Mouse (Mus musculus) thymus, adult 2 months (tissue): ENCODE results near the gene Lcat. TPM values are rescaled to one million over a fixed set of nuclear protein-coding genes. Genes with fewer than 3 reads are reported as not detected.

Experiments used
- DNase-seq: peaks from one replicate; pipeline ENCODE4 v3.0.0; 2021
- H3K27ac ChIP-seq: fragments of 200-500 bp; 2 replicates; pipeline ENCODE4 v1.5.1; 2012; ENCODE audit warnings: low read length, control low read depth; ENCODE audit not compliant: control insufficient read depth, insufficient read depth
- H3K27me3 ChIP-seq: fragments of 200-500 bp; 2 replicates; pipeline ENCODE4 v1.6.1; 2012; ENCODE audit warnings: mild to moderate bottlenecking, low read length, moderate library complexity, mixed read lengths; ENCODE audit not compliant: control insufficient read depth, insufficient read depth
- H3K36me3 ChIP-seq: fragments of 200-500 bp; 2 replicates; pipeline ENCODE4 v1.6.1; 2012; ENCODE audit warnings: mild to moderate bottlenecking, low read length, moderate library complexity; ENCODE audit not compliant: control insufficient read depth, insufficient read depth
- H3K4me1 ChIP-seq: fragments of 200-500 bp; replicated peaks from 2 replicates; pipeline ENCODE4 v1.6.1; 2012; ENCODE audit warnings: low read length; ENCODE audit not compliant: control insufficient read depth, insufficient read depth
- H3K4me3 ChIP-seq: fragments of 200-500 bp; 2 replicates; pipeline ENCODE4 v1.5.1; 2012; ENCODE audit warnings: mild to moderate bottlenecking, low read length, control low read depth, moderate library complexity; ENCODE audit not compliant: control insufficient read depth, insufficient read depth
- CTCF ChIP-seq: fragments of 200-500 bp; IDR thresholded peaks from 2 replicates; pipeline ENCODE4 v1.5.1; 2012; ENCODE audit warnings: mild to moderate bottlenecking, control low read depth, low read length, moderate library complexity, borderline replicate concordance; ENCODE audit not compliant: control insufficient read depth, poor library complexity, insufficient read depth; ENCODE audit errors: extremely low read depth
- POLR2A ChIP-seq: fragments of 200-500 bp; IDR thresholded peaks from 2 replicates; pipeline ENCODE4 v1.6.1; 2012; ENCODE audit warnings: mild to moderate bottlenecking, low read length, control low read depth, moderate library complexity; ENCODE audit not compliant: control insufficient read depth, poor library complexity, insufficient read depth; ENCODE audit errors: extremely low read depth
- WGBS: fragments of 180-500 bp; shearing (Covaris S2); methylation state at CpG from one replicate; pipeline ENCODE4 v1.1.7; 2018; 5-methylcytosine and 5-hydroxymethylcytosine counted together
- polyA plus RNA-seq: library from polyadenylated mRNA; depleted of rRNA; stranded (reverse); fragments of >200 nt; gene quantifications from 2 replicates; pipeline ENCODE4 v1.2.3, GENCODE M21; 2012

Lcat gene
- polyA plus RNA-seq, 1 experiment, result 5.3 TPM

- peak; percentile 71 for DNase-seq
- no peaks in the 10 kb centered on the region for H3K36me3 ChIP-seq
- H3K27me3 ChIP-seq, result no peaks in the 10 kb centered on the region
- H3K4me1 ChIP-seq, result peaks cover 15% of the 10 kb centered on the region
- 2% methylated on average over 30 of the region's 30 CpGs for WGBS
- H3K27ac ChIP-seq, result peak overlapping the region; percentile 91; the same call in 1 of the 2 replicates
- TF ChIP-seq CTCF (no peak), POLR2A (no peak)
- peak overlapping the region; percentile 87 for H3K4me3 ChIP-seq
These were observed 6.2 kb downstream of the Lcat start for GRCm38 (mm10) chr8:105936866-105937475.

- Histone ChIP-seq H3K4me1 (peaks cover 15% of the 10 kb centered on the region), H3K4me3 (no peak overlapping the region), H3K36me3 (no peaks in the 10 kb centered on the region), H3K27me3 (no peaks in the 10 kb centered on the region), H3K27ac (no peak overlapping the region)
- TF ChIP-seq POLR2A (no peak), CTCF (no peak)
- no peak for DNase-seq
- 81% methylated on average over 7 of the region's 7 CpGs for WGBS
These were observed 7.1 kb downstream of the Lcat start for GRCm38 (mm10) chr8:105935863-105936603.

GRCm38 (mm10) chr8:105935105-105935504 is 8.1 kb downstream of the Lcat start:
- DNase-seq, result no peak
- peaks cover under 1% of the 10 kb centered on the region; the same call in 1 of the 2 replicates for H3K36me3 ChIP-seq
- H3K27me3 ChIP-seq, result no peaks in the 10 kb centered on the region
- peaks cover 17% of the 10 kb centered on the region for H3K4me1 ChIP-seq
- TF ChIP-seq CTCF, result no peak
- no peak for TF ChIP-seq POLR2A
- no peak overlapping the region for H3K4me3 ChIP-seq
- no peak overlapping the region for H3K27ac ChIP-seq
- 51% methylated on average over 6 of the region's 6 CpGs for WGBS

GRCm38 (mm10) chr8:105933762-105934161 is 9.4 kb downstream of the Lcat start, which contains the start of gene Ctrl:
TSS of gene Ctrl (minus strand) at chr8:105933862.
- H3K4me3 ChIP-seq, result no peak within 1 kb of the TSS
- peaks cover 6% of the 10 kb centered on the region; the same call in 1 of the 2 replicates for H3K36me3 ChIP-seq
- no peak within 1 kb of the TSS for H3K27ac ChIP-seq
- WGBS, result 100% methylated on average over 2 of the region's 2 CpGs
- no peaks in the 10 kb centered on the region for H3K27me3 ChIP-seq
- TF ChIP-seq CTCF (no peak), POLR2A (no peak)
- peaks cover 9% of the 10 kb centered on the region for H3K4me1 ChIP-seq
- no peak for DNase-seq

GRCm38 (mm10) chr8:105932525-105932924 is 10.7 kb downstream of the Lcat start:
- Histone ChIP-seq H3K27me3 (no peaks in the 10 kb centered on the region), H3K4me1 (peaks cover 6% of the 10 kb centered on the region), H3K27ac (no peak overlapping the region), H3K36me3 (peaks cover 6% of the 10 kb centered on the region; the same call in 1 of the 2 replicates), H3K4me3 (no peak overlapping the region)
- TF ChIP-seq CTCF (no peak), POLR2A (no peak)
- no peak for DNase-seq
- 98% methylated on average over 11 of the region's 11 CpGs for WGBS

GRCm38 (mm10) chr8:105931271-105931670 is 11.9 kb downstream of the Lcat start:
- TF ChIP-seq CTCF, result no peak
- TF ChIP-seq POLR2A, result no peak
- WGBS, result 97% methylated on average over 3 of the region's 3 CpGs
- H3K27ac ChIP-seq, result no peak overlapping the region
- H3K27me3 ChIP-seq, result no peaks in the 10 kb centered on the region
- H3K4me3 ChIP-seq, result no peak overlapping the region
- DNase-seq, result no peak
- 0 out of 2 replicates have a peak, but pooled peaks cover 2% of the 10 kb centered on the region for H3K4me1 ChIP-seq
- peaks cover 6% of the 10 kb centered on the region; the same call in 1 of the 2 replicates for H3K36me3 ChIP-seq
